Mouse (Mus musculus) testis, adult 2 months (tissue): Measurements from ENCODE around the gene 4931409K22Rik. TPM values are rescaled to one million over a fixed set of nuclear protein-coding genes. Genes with fewer than 3 reads are reported as not detected.

Experiments used
- H3K27ac ChIP-seq: fragments of 200-500 bp; 2 replicates; pipeline ENCODE4 v1.5.1; 2012; ENCODE audit warnings: low read depth, low read length; ENCODE audit not compliant: control insufficient read depth, insufficient read depth
- H3K27me3 ChIP-seq: fragments of 200-500 bp; 2 replicates; pipeline ENCODE4 v1.6.1; 2012; ENCODE audit warnings: mild to moderate bottlenecking, low read length, moderate library complexity; ENCODE audit not compliant: control insufficient read depth, insufficient read depth
- H3K36me3 ChIP-seq: fragments of 200-500 bp; 2 replicates; pipeline ENCODE4 v1.6.1; 2012; ENCODE audit warnings: mild to moderate bottlenecking, low read length; ENCODE audit not compliant: control insufficient read depth, insufficient read depth
- H3K4me1 ChIP-seq: fragments of 200-500 bp; 2 replicates; pipeline ENCODE4 v1.6.1; 2012; ENCODE audit warnings: low read length; ENCODE audit not compliant: control insufficient read depth, insufficient read depth
- H3K4me3 ChIP-seq: fragments of 200-500 bp; 2 replicates; pipeline ENCODE4 v1.5.1; 2012; ENCODE audit warnings: low read depth, mild to moderate bottlenecking, low read length, moderate library complexity, mixed read lengths; ENCODE audit not compliant: control insufficient read depth
- CTCF ChIP-seq: fragments of 200-500 bp; IDR thresholded peaks from 2 replicates; pipeline ENCODE4 v1.5.1; 2012; ENCODE audit warnings: low read depth, mild to moderate bottlenecking, inconsistent platforms, low read length, moderate library complexity; ENCODE audit not compliant: control insufficient read depth, insufficient read depth, insufficient replicate concordance
- POLR2A ChIP-seq: fragments of 200-500 bp; IDR thresholded peaks from 2 replicates; pipeline ENCODE4 v1.6.1; 2012; ENCODE audit warnings: low read depth, mild to moderate bottlenecking, inconsistent platforms, low read length, moderate library complexity; ENCODE audit not compliant: control insufficient read depth
- polyA plus RNA-seq: library from polyadenylated mRNA; depleted of rRNA; stranded (reverse); fragments of >200 nt; gene quantifications from 2 replicates; pipeline ENCODE4 v1.2.3, GENCODE M21; 2012

Gene 4931409K22Rik
- polyA plus RNA-seq, 1 experiment: 108 TPM

GRCm38 (mm10) chr5:24592471-24593160 is 36.0 kb upstream of the 4931409K22Rik start:
- Histone ChIP-seq H3K4me3 (no peak overlapping the region), H3K27ac (no peak overlapping the region), H3K4me1 (peaks cover 6% of the 10 kb centered on the region), H3K36me3 (no peaks in the 10 kb centered on the region; the same call in 1 of the 2 replicates), H3K27me3 (no peaks in the 10 kb centered on the region)
- no peak for TF ChIP-seq POLR2A
- TF ChIP-seq CTCF: no peak

DNA sequence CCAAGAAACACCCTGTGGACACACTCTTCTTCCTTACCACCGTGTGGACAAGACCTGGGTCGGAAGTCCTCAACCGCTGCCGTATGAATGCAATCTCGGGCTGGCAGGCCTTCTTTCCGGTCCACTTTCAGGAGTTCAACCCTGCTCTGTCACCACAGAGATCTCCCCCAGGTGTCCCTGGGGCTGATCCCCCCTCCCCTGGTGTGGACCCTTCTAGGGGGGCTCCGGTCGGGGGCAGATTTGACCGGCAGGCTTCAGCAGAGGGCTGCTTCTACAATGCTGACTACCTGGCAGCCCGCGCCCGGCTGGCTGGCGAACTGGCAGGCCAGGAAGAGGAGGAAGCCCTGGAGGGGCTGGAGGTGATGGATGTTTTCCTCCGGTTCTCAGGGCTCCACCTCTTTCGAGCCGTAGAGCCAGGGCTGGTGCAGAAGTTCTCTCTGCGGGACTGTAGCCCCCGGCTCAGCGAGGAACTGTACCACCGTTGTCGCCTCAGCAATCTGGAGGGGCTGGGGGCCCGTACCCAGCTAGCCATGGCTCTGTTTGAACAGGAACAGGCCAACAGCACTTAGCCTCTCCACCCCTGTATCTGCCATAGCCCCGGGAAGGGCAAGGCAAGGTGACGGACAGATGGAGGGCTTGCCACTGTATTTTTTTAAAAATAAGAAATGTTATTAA is 35.3 kb upstream of the 4931409K22Rik start:
- Histone ChIP-seq H3K27ac (no peak overlapping the region), H3K27me3 (no peaks in the 10 kb centered on the region), H3K36me3 (no peaks in the 10 kb centered on the region; the same call in 1 of the 2 replicates), H3K4me3 (peak overlapping the region; percentile 41), H3K4me1 (peaks cover 8% of the 10 kb centered on the region)
- TF ChIP-seq POLR2A (no peak), CTCF (no peak)

GRCm38 (mm10) chr5:24591268-24591721 is 34.7 kb upstream of the 4931409K22Rik start:
- TF ChIP-seq CTCF (no peak), POLR2A (no peak)
- H3K36me3 ChIP-seq: no peaks in the 10 kb centered on the region; the same call in 1 of the 2 replicates
- peak overlapping the region; percentile 41 for H3K4me3 ChIP-seq
- H3K4me1 ChIP-seq: peaks cover 10% of the 10 kb centered on the region
- no peaks in the 10 kb centered on the region for H3K27me3 ChIP-seq
- H3K27ac ChIP-seq: no peak overlapping the region

DNA sequence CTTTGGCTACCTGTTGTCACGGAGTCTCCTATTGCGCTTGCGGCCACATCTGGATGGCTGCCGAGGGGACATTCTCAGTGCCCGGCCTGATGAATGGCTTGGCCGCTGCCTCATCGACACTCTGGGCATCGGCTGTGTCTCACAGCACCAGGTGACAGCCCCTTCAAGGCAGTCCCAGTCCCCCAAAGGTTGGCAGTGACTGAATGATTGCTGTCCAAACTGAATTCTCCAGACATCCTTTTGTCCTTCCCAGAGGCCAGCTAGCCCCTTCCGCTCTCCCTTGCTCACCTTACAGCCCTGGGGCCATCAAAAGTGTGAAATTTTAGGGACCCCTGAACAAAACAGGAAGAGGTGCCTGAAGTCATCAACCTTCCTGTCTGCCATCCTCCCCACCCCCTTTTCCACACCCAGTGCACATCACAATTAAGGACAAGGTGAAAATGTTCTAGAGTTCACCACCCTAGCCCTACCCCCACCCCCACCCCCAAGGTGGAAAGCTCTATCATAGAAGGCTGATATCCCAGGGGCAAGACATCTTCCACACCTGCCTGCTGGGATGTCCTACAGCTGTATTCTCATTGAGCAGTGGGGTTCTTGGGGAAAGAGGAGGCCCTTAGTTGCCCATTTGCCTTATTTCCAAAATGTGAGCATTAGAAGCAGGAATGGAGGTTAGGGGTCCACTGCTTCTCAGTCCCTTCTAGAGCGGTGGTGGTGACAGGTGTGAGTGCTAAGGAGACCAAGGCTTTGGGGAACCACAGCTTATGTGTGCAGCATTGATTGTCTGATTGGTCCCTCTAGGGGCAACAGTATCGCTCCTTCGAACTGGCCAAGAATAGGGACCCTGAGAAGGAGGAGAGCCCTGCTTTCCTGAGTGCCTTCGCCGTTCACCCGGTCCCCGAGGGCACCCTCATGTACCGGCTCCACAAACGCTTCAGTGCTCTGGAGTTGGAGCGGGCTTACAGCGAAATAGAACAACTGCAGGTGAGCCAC is 33.2 kb upstream of the 4931409K22Rik start:
- H3K27me3 ChIP-seq: no peaks in the 10 kb centered on the region
- no peak overlapping the region for H3K4me3 ChIP-seq
- H3K27ac ChIP-seq: no peak overlapping the region
- H3K36me3 ChIP-seq: no peaks in the 10 kb centered on the region
- TF ChIP-seq CTCF (no peak), POLR2A (no peak)
- peaks cover 13% of the 10 kb centered on the region for H3K4me1 ChIP-seq

- Histone ChIP-seq H3K36me3 (no peaks in the 10 kb centered on the region), H3K27ac (no peak overlapping the region; the same call in 1 of the 2 replicates), H3K27me3 (no peaks in the 10 kb centered on the region), H3K4me1 (peaks cover 13% of the 10 kb centered on the region), H3K4me3 (peak overlapping the region; percentile 99)
- no peak for TF ChIP-seq POLR2A
- no peak for TF ChIP-seq CTCF
These were observed 30.6 kb upstream of the 4931409K22Rik start for GRCm38 (mm10) chr5:24587200-24587577.

DNA sequence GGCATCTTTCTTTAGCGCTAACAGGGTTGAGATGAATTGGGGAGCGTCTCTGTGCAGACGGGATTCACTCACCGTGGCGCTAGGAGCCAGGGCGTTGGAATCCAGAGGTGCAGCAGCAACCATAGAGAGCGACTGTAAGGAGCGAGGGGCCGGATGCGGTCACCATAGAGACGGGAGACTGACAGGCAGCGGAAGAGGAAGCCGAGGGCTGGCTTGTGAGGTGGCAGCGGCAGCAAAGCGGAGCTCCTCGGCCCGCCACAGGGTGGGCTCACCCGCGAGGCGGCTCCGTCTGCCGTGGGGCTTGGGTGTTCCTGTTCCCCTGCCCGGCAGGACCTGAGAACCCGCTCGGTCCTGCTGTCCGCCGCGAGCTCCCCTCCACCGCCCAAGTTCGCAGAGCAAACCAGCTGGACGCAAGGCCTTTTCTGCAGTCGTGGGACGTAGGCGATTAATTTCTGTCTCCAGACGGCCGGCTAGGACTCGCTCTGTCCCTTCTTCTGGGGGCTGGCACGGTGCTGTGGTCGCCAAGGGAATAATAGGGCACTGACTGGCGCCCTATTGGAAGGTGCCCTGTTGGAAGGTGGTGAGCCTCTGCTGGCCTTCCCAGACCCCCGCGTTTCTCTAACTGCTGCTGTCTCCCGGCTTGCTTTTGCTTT is 30.1 kb upstream of the 4931409K22Rik start, which contains the start of gene Chpf2:
Gene Chpf2 (plus strand): TSS at position 195 of the 653 bp plus-strand sequence.
- peaks cover 13% of the 10 kb centered on the region for H3K4me1 ChIP-seq
- H3K36me3 ChIP-seq: no peaks in the 10 kb centered on the region
- peak; percentile 48; the same call in 1 of the 2 replicates for TF ChIP-seq POLR2A
- TF ChIP-seq CTCF: no peak
- peak within 1 kb of the TSS; percentile 99 for H3K4me3 ChIP-seq
- H3K27ac ChIP-seq: peak within 1 kb of the TSS; percentile 72
- no peaks in the 10 kb centered on the region for H3K27me3 ChIP-seq
